ENCODE assay signal across 26 mouse cellular contexts in genomic region chr5:63993865-63994264, GRCm38 (mm10). TPM values are rescaled to one million over a fixed set of nuclear protein-coding genes. Genes with fewer than 3 reads are reported as not detected.
DNase-seq lines count a peak whose midpoint lies in the region; ATAC-seq and TF ChIP-seq lines count a peak whose summit lies in the region.
"Had no signal": no experiment of that assay in that cellular context is flagged by ENCODE, and none has a peak within 500 bp of the region (broad histone marks: within the 10 kb centered on the region; RNA-seq: fewer than 3 reads in every experiment).

No protein-coding gene starts in this region.

- H3K27me3 ChIP-seq in forebrain, embryonic 14.5 days (replicated peaks; ENCODE audit: control insufficient read depth, insufficient read depth, low read length): no peaks in the 10 kb centered on the region
- no peaks in the 10 kb centered on the region for H3K27me3 ChIP-seq in forebrain, embryonic 16.5 days (replicated peaks; ENCODE audit: control insufficient read depth, insufficient read depth, low read length)
- no peaks in the 10 kb centered on the region for H3K27me3 ChIP-seq in thymus, adult 2 months (ENCODE audit: control insufficient read depth, insufficient read depth, low read length)
- H3K27me3 ChIP-seq: CH12.LX; embryonic facial prominence, embryonic 12.5 days; embryonic facial prominence, embryonic 15.5 days; forebrain, embryonic 12.5 days had no signal

- no peak for TF ChIP-seq POLR2A in thymus, adult 2 months (IDR thresholded peaks at IDR 0.05; ENCODE audit: control insufficient read depth, extremely low read depth, insufficient read depth, low read length, poor library complexity)

- intact Hi-C loops in left cerebral cortex, postnatal 36 days (cut with DNase I): no loop called here

- no peak for ATAC-seq in forebrain, embryonic 14.5 days
- ATAC-seq in forebrain, embryonic 16.5 days: no peak
- ATAC-seq: hindbrain, postnatal 0 days; intestine, postnatal 0 days had no signal

- H3K9me3 ChIP-seq in forebrain, embryonic 14.5 days (replicated peaks; ENCODE audit: control insufficient read depth, low read length): no peaks in the 10 kb centered on the region
- H3K9me3 ChIP-seq in forebrain, embryonic 16.5 days (ENCODE audit: control insufficient read depth, low read length): no peaks in the 10 kb centered on the region
- H3K9me3 ChIP-seq: embryonic facial prominence, embryonic 12.5 days; embryonic facial prominence, embryonic 15.5 days; forebrain, embryonic 12.5 days; G1E had no signal

- 9% methylated on average over 3 of the region's 3 CpGs for WGBS in forebrain, embryonic 14.5 days
- WGBS in forebrain, embryonic 16.5 days: 11% methylated on average over 3 of the region's 3 CpGs
- WGBS in thymus, adult 2 months: 90% methylated on average over 3 of the region's 3 CpGs

- H3K27ac ChIP-seq in forebrain, embryonic 14.5 days (ENCODE audit: low read depth, low read length): no peak overlapping the region
- no peak overlapping the region for H3K27ac ChIP-seq in forebrain, embryonic 16.5 days (ENCODE audit: low read length)
- H3K27ac ChIP-seq in thymus, adult 2 months (ENCODE audit: control insufficient read depth, insufficient read depth, low read length): no peak overlapping the region
- H3K27ac ChIP-seq: embryonic facial prominence, embryonic 12.5 days; embryonic facial prominence, embryonic 15.5 days; forebrain, embryonic 12.5 days; hindbrain, embryonic 14.5 days; hindbrain, postnatal 0 days had no signal

- H3K4me2 ChIP-seq in forebrain, embryonic 14.5 days (ENCODE audit: low read length): no peak overlapping the region
- H3K4me2 ChIP-seq in forebrain, embryonic 16.5 days (ENCODE audit: low read length): no peak overlapping the region
- H3K4me2 ChIP-seq: embryonic facial prominence, embryonic 12.5 days; embryonic facial prominence, embryonic 15.5 days; forebrain, embryonic 12.5 days; heart, embryonic 11.5 days; hindbrain, embryonic 14.5 days had no signal

- H3K4me1 ChIP-seq in forebrain, embryonic 14.5 days (ENCODE audit: control insufficient read depth, insufficient read depth, low read length): peaks cover 3% of the 10 kb centered on the region; the same call in 1 of the 2 replicates
- no peaks in the 10 kb centered on the region for H3K4me1 ChIP-seq in forebrain, embryonic 16.5 days (replicated peaks; ENCODE audit: control insufficient read depth, insufficient read depth, low read length)
- no peaks in the 10 kb centered on the region for H3K4me1 ChIP-seq in thymus, adult 2 months (replicated peaks; ENCODE audit: control insufficient read depth, insufficient read depth, low read length)
- H3K4me1 ChIP-seq: embryonic facial prominence, embryonic 12.5 days; embryonic facial prominence, embryonic 15.5 days had no signal

- no peaks in the 10 kb centered on the region for H3K36me3 ChIP-seq in forebrain, embryonic 14.5 days (ENCODE audit: control insufficient read depth, insufficient read depth, low read length)
- H3K36me3 ChIP-seq in forebrain, embryonic 16.5 days (ENCODE audit: control insufficient read depth, insufficient read depth): no peaks in the 10 kb centered on the region
- H3K36me3 ChIP-seq in thymus, adult 2 months (ENCODE audit: control insufficient read depth, insufficient read depth, low read length): no peaks in the 10 kb centered on the region
- H3K36me3 ChIP-seq: embryonic facial prominence, embryonic 12.5 days; embryonic facial prominence, embryonic 15.5 days; forebrain, embryonic 12.5 days; G1E had no signal

- H3K9ac ChIP-seq in forebrain, embryonic 14.5 days (ENCODE audit: low read length): no peak overlapping the region
- H3K9ac ChIP-seq in forebrain, embryonic 16.5 days (replicated peaks; ENCODE audit: low read depth, low read length): no peak overlapping the region
- H3K9ac ChIP-seq: embryonic facial prominence, embryonic 12.5 days; embryonic facial prominence, embryonic 15.5 days; forebrain, embryonic 12.5 days; hindbrain, embryonic 14.5 days had no signal

- peak; percentile 32 for DNase-seq in forebrain, embryonic 14.5 days (ENCODE audit: low spot score)
- DNase-seq in ES-CJ7 (ENCODE audit: low read depth, low spot score): peak; percentile 12
- DNase-seq in R1 (ENCODE audit: low read depth, low spot score): peak; percentile 81
- DNase-seq in left cerebral cortex, postnatal 36 days (ENCODE audit: low spot score in 2 of 2): no peak
- no peak for DNase-seq in thymus, adult 2 months
- no peak for DNase-seq in left cerebral cortex, adult 11 months (ENCODE audit: low spot score)
- DNase-seq: adrenal gland, postnatal 10 days; adrenal gland, postnatal 36 days; B cell, adult 2 months; cerebellum, adult 11 months; cerebellum, adult 2 months; cerebellum, adult 9-11 months; cerebellum, postnatal 25 days; gastrocnemius, postnatal 10 days; gastrocnemius, postnatal 36 days; kidney, adult 2 months had no signal

- no peak for TF ChIP-seq CTCF in thymus, adult 2 months (IDR thresholded peaks at IDR 0.05; ENCODE audit: borderline replicate concordance, control insufficient read depth, extremely low read depth, insufficient read depth, low read length, poor library complexity)

- no peak overlapping the region for H3K4me3 ChIP-seq in forebrain, embryonic 14.5 days (ENCODE audit: low read depth, low read length)
- H3K4me3 ChIP-seq in forebrain, embryonic 16.5 days (replicated peaks; ENCODE audit: low read length): no peak overlapping the region
- H3K4me3 ChIP-seq in thymus, adult 2 months (ENCODE audit: control insufficient read depth, insufficient read depth, low read length): no peak overlapping the region
- H3K4me3 ChIP-seq: embryonic facial prominence, embryonic 12.5 days; embryonic facial prominence, embryonic 15.5 days; forebrain, embryonic 12.5 days had no signal

RNA-seq across cellular contexts. Expression of gene Rell1, which starts 25.2 kb away (rescaled TPM):
- polyA plus RNA-seq in forebrain, embryonic 14.5 days (2014; fragmentation: Nextera tagmentation; extraction: Ambion mirVana): 9.3 and 10.2 TPM in 2 replicates
- 13.0 and 15.4 TPM in 2 replicates for polyA plus RNA-seq in forebrain, embryonic 16.5 days (2015; fragmentation: Nextera tagmentation; extraction: Ambion mirVana)
- 10 to 100 TPM; 12.5 to 15.4 TPM for total RNA-seq in left cerebral cortex, postnatal 36 days (2021)
- 10.8 and 11.7 TPM in 2 replicates for polyA plus RNA-seq in thymus, adult 2 months (2012; rRNA removed)

Comparison
In these comparisons a context has a peak if more than half of its experiments do, and no peak if none do; other contexts are left out.
1. DNase-seq: peak in forebrain, embryonic 14.5 days (single experiment), ES-CJ7 (single experiment) and R1 (single experiment); none in left cerebral cortex, postnatal 36 days (0 of 2), thymus, adult 2 months (single experiment) and left cerebral cortex, adult 11 months (single experiment).